Comparison of ENCODE assay signal across 25 mouse cellular contexts in genomic region chr3:120375688-120376289, GRCm38 (mm10).
DNase-seq lines count a peak whose midpoint lies in the region; ATAC-seq and TF ChIP-seq lines count a peak whose summit lies in the region.
"Had no signal": no experiment of that assay in that cellular context is flagged by ENCODE, and none has a peak within 500 bp of the region (broad histone marks: within the 10 kb centered on the region; RNA-seq: fewer than 3 reads in every experiment).

No protein-coding gene starts in this region.

- no peaks in the 10 kb centered on the region for H3K4me1 ChIP-seq in kidney, embryonic 16.5 days (ENCODE audit: insufficient read depth, low read length)
- H3K4me1 ChIP-seq in ES-E14 (ENCODE audit: control insufficient read depth in 2 of 2, insufficient read depth in 2 of 2, low read length in 2 of 2, poor library complexity in 1 of 2): no peaks in the 10 kb centered on the region
- H3K4me1 ChIP-seq in embryonic facial prominence, embryonic 10.5 days: peaks cover 7% of the 10 kb centered on the region; the same call in 1 of the 2 replicates
- H3K4me1 ChIP-seq: embryonic facial prominence, embryonic 13.5 days; forebrain, embryonic 12.5 days; forebrain, embryonic 15.5 days; heart, embryonic 10.5 days had no signal

- H3K4me3 ChIP-seq in kidney, embryonic 16.5 days (ENCODE audit: low read length): no peak overlapping the region
- H3K4me3 ChIP-seq in ES-E14 (ENCODE audit: insufficient read depth in 1 of 2, low read depth in 1 of 2, low read length in 2 of 2, poor library complexity in 1 of 2, severe bottlenecking in 1 of 2): no peak overlapping the region
- H3K4me3 ChIP-seq in embryonic facial prominence, embryonic 10.5 days: no peak overlapping the region
- H3K4me3 ChIP-seq: embryonic facial prominence, embryonic 13.5 days; erythroblast, embryonic 14.5 days; forebrain, embryonic 12.5 days; forebrain, embryonic 15.5 days; heart, adult 2 months; heart, embryonic 10.5 days; heart, embryonic 13.5 days had no signal

- WGBS in kidney, embryonic 16.5 days: 19% methylated on average over 6 of the region's 6 CpGs
- WGBS in embryonic facial prominence, embryonic 10.5 days: 24% methylated on average over 6 of the region's 6 CpGs

- H3K9me3 ChIP-seq in kidney, embryonic 16.5 days (ENCODE audit: low read length): no peaks in the 10 kb centered on the region
- no peaks in the 10 kb centered on the region for H3K9me3 ChIP-seq in ES-E14 (ENCODE audit: control insufficient read depth, insufficient read depth, low read depth, low read length)
- no peaks in the 10 kb centered on the region for H3K9me3 ChIP-seq in embryonic facial prominence, embryonic 10.5 days
- H3K9me3 ChIP-seq: embryonic facial prominence, embryonic 13.5 days; forebrain, embryonic 12.5 days; forebrain, embryonic 15.5 days; heart, embryonic 10.5 days; heart, embryonic 13.5 days had no signal

- no peaks in the 10 kb centered on the region for H3K36me3 ChIP-seq in kidney, embryonic 16.5 days (ENCODE audit: insufficient read depth, low read length)
- no peaks in the 10 kb centered on the region for H3K36me3 ChIP-seq in ES-E14 (ENCODE audit: control insufficient read depth, insufficient read depth, low read length, poor library complexity, severe bottlenecking)
- H3K36me3 ChIP-seq in embryonic facial prominence, embryonic 10.5 days (replicated peaks): no peaks in the 10 kb centered on the region
- H3K36me3 ChIP-seq: embryonic facial prominence, embryonic 13.5 days; forebrain, embryonic 12.5 days; forebrain, embryonic 15.5 days; heart, embryonic 10.5 days; heart, embryonic 13.5 days had no signal

- DNase-seq in kidney, postnatal 14 days: no peak
- DNase-seq in ES-CJ7 (ENCODE audit: low read depth, low spot score): peak; percentile 13
- peak; percentile 4 for DNase-seq in ES-E14 (ENCODE audit: low read depth, low spot score)
- DNase-seq in embryonic facial prominence, embryonic 10.5 days (ENCODE audit: low spot score): peak; percentile 30
- DNase-seq in thymus, adult 18-20 months: no peak
- no peak for DNase-seq in left cerebral cortex, adult 9 months (ENCODE audit: low spot score in 2 of 2)
- DNase-seq: adrenal gland, postnatal 10 days; adrenal gland, postnatal 36 days; cerebellum, adult 18-20 months; cerebellum, adult 9-10 months; cerebellum, postnatal 14 days; gastrocnemius, postnatal 36 days; heart, adult 2 months; heart, postnatal 14 days; heart, postnatal 4 days had no signal

- peak overlapping the region; percentile 3; the same call in 1 of the 2 replicates for H3K27ac ChIP-seq in kidney, embryonic 16.5 days (ENCODE audit: low read length)
- no peak overlapping the region for H3K27ac ChIP-seq in ES-E14 (ENCODE audit: insufficient read depth, low read depth, low read length, poor library complexity, severe bottlenecking)
- H3K27ac ChIP-seq in embryonic facial prominence, embryonic 10.5 days (replicated peaks): no peak overlapping the region
- H3K27ac ChIP-seq: embryonic facial prominence, embryonic 13.5 days; forebrain, embryonic 12.5 days; forebrain, embryonic 15.5 days; heart, adult 2 months; heart, embryonic 10.5 days; heart, embryonic 13.5 days; hindbrain, embryonic 14.5 days; hindbrain, postnatal 0 days had no signal

- ATAC-seq in kidney, embryonic 16.5 days (ENCODE audit: low FRiP score, low TSS enrichment): peak; percentile 93
- ATAC-seq: forebrain, embryonic 15.5 days; hindbrain, postnatal 0 days; inflammation-experienced regulatory T-cells, adult 6 months had no signal

- H3K4me2 ChIP-seq in kidney, embryonic 16.5 days (replicated peaks; ENCODE audit: low read depth, low read length): no peak overlapping the region
- H3K4me2 ChIP-seq: embryonic facial prominence, embryonic 13.5 days; forebrain, embryonic 12.5 days; forebrain, embryonic 15.5 days; heart, embryonic 13.5 days; hindbrain, embryonic 14.5 days had no signal

- in situ Hi-C loops in ES-E14 (cut with MboI; ENCODE audit: low sequenced_read_pairs in 2 of 2, unreplicated experiment in 2 of 2): no loop called here

- H3K9ac ChIP-seq in kidney, embryonic 16.5 days (replicated peaks; ENCODE audit: low read length): no peak overlapping the region
- no peak overlapping the region for H3K9ac ChIP-seq in ES-E14 (ENCODE audit: insufficient read depth, low read depth, low read length, poor library complexity, severe bottlenecking)
- H3K9ac ChIP-seq: embryonic facial prominence, embryonic 13.5 days; forebrain, embryonic 12.5 days; forebrain, embryonic 15.5 days; heart, embryonic 13.5 days; hindbrain, embryonic 14.5 days had no signal

- H3K27me3 ChIP-seq in kidney, embryonic 16.5 days (ENCODE audit: insufficient read depth, low read length): no peaks in the 10 kb centered on the region
- H3K27me3 ChIP-seq in embryonic facial prominence, embryonic 10.5 days (replicated peaks; ENCODE audit: low read depth, poor library complexity, severe bottlenecking): no peaks in the 10 kb centered on the region
- H3K27me3 ChIP-seq: embryonic facial prominence, embryonic 13.5 days; forebrain, embryonic 12.5 days; forebrain, embryonic 15.5 days; heart, embryonic 13.5 days had no signal

TF ChIP-seq in ES-E14, 5 proteins besides CTCF, POLR2A, EP300 and RAD21:
- TF ChIP-seq ZNF384 (IDR thresholded peaks at IDR 0.05; ENCODE audit: low read depth, low read length) (no peak), MAFK (IDR thresholded peaks at IDR 0.05; ENCODE audit: insufficient read depth, low read depth, low read length) (no peak), CHD2 (IDR thresholded peaks at IDR 0.05; ENCODE audit: low read depth, low read length) (no peak), ZC3H11A (IDR thresholded peaks at IDR 0.05; ENCODE audit: borderline replicate concordance, low read depth, low read length) (no peak), HCFC1 (IDR thresholded peaks at IDR 0.05; ENCODE audit: borderline replicate concordance, insufficient read depth, low read length) (no peak)

Comparison
In these comparisons a context has a peak if more than half of its experiments do, and no peak if none do; other contexts are left out.
1. DNase-seq: peak in ES-CJ7 (single experiment), ES-E14 (single experiment) and embryonic facial prominence, embryonic 10.5 days (single experiment); none in kidney, postnatal 14 days (single experiment), thymus, adult 18-20 months (0 of 2) and left cerebral cortex, adult 9 months (0 of 2).